Mouse (Mus musculus): ENCODE data around the gene Tomm22. TPM values are rescaled to one million over a fixed set of nuclear protein-coding genes. Genes with fewer than 3 reads are reported as not detected.

The Tomm22 gene
- total RNA-seq, 2 experiments from 2014 or later = 103 TPM

GRCm38 (mm10) chr15:79720267-79720666 lies 49.6 kb downstream of the Tomm22 start:
- DNase-seq (ENCODE audit: low spot score in 2 of 2) = no peak

- DNase-seq (ENCODE audit: low spot score in 2 of 2) = no peak
Measured at GRCm38 (mm10) chr15:79720796-79721195, 50.1 kb downstream of the Tomm22 start.

Other genes starting within 250 kb of the Tomm22 start
- 100 to 1,000 TPM; 139 to 147 TPM for gene Csnk1e, start 215.3 kb upstream of the Tomm22 start, total RNA-seq (2021)
- gene Kcnj4, start 165.6 kb upstream of the Tomm22 start, total RNA-seq (2021) = 10 to 100 TPM; 69.2 to 72.7 TPM
- gene Kdelr3, start 154.4 kb upstream of the Tomm22 start, total RNA-seq (2021) = 1 to 10 TPM; 1.4 to 1.8 TPM
- 100 to 1,000 TPM; 353 to 381 TPM for gene Ddx17, start 124.1 kb upstream of the Tomm22 start, total RNA-seq (2021)
- gene Dmc1, start 65.8 kb upstream of the Tomm22 start, total RNA-seq (2021) = 1 to 10 TPM in 1 of 2 experiments, under 1 TPM in 1; 0.29 to 1.7 TPM
- gene Fam227a, start 11.9 kb upstream of the Tomm22 start, total RNA-seq (2021) = 10 to 100 TPM; 10.2 to 11.0 TPM
- gene Cby1, start 11.7 kb upstream of the Tomm22 start, total RNA-seq (2021) = 10 to 100 TPM; 57.0 to 59.9 TPM
- gene Josd1, start 17.1 kb downstream of the Tomm22 start, total RNA-seq (2021) = 10 to 100 TPM; 46.2 to 46.4 TPM
- gene Gtpbp1, start 20.0 kb downstream of the Tomm22 start, total RNA-seq (2021) = 10 to 100 TPM; 43.3 to 44.1 TPM
- gene Sun2, start 71.7 kb downstream of the Tomm22 start, total RNA-seq (2021) = 10 to 100 TPM; 18.5 to 23.3 TPM
- 10 to 100 TPM; 41.1 TPM for gene Dnal4, start 107.0 kb downstream of the Tomm22 start, total RNA-seq (2021)
- 100 to 1,000 TPM; 878 to 953 TPM for gene Nptxr, start 133.9 kb downstream of the Tomm22 start, total RNA-seq (2021)
- 10 to 100 TPM; 21.9 to 36.2 TPM for gene Npcd, start 163.4 kb downstream of the Tomm22 start, total RNA-seq (2021)
- 100 to 1,000 TPM; 389 to 413 TPM for gene Cbx6, start 163.8 kb downstream of the Tomm22 start, total RNA-seq (2021)
- 1 to 10 TPM; 6.1 to 6.4 TPM for gene Apobec3, start 220.8 kb downstream of the Tomm22 start, total RNA-seq (2021)